Mouse (Mus musculus) forebrain, embryonic 12.5 days (tissue): ENCODE data around the gene Abca8a. TPM values are rescaled to one million over a fixed set of nuclear protein-coding genes. Genes with fewer than 3 reads are reported as not detected.

Source experiments
- polyA plus RNA-seq: library from polyadenylated mRNA; unstranded; fragments of >200 nt; fragmentation: Nextera tagmentation; extraction: Ambion mirVana; gene quantifications from 2 replicates; pipeline ENCODE4 v1.2.1, GENCODE M21; 2016

Gene Abca8a
- polyA plus RNA-seq, 1 experiment from 2014 or later, result not detected

Other genes with a start within 250 kb of the Abca8a start
- 0.63 and 0.73 TPM in 2 replicates for gene Abca8b, start 100.1 kb downstream of the Abca8a start, polyA plus RNA-seq
- gene Abca9, start 72.2 kb upstream of the Abca8a start, polyA plus RNA-seq, result 2.8 and 3.2 TPM in 2 replicates
- 0.04 and 0.24 TPM in 2 replicates for gene Abca6, start 155.8 kb upstream of the Abca8a start, polyA plus RNA-seq
- 3.8 and 4.4 TPM in 2 replicates for gene Abca5, start 241.7 kb upstream of the Abca8a start, polyA plus RNA-seq